Mouse (Mus musculus) limb, embryonic 15.5 days (tissue): ENCODE results near the gene Lamb2. TPM values are rescaled to one million over a fixed set of nuclear protein-coding genes. Genes with fewer than 3 reads are reported as not detected.
A peak's percentile ranks its signal among the peaks of the same experiment; 100 is the strongest.

Source experiments
- ATAC-seq: fragments of 200-750 bp; cut with Nextera tagmentation; 2 replicates; pipeline ENCODE4 v1.8.0; 2017; ENCODE audit warnings: low read depth, moderate TSS enrichment; ENCODE audit not compliant: insufficient number of reproducible peaks, low FRiP score, low TSS enrichment
- H3K27ac ChIP-seq: fragments of 300-500 bp; sonication (generic); 2 replicates; pipeline ENCODE4 v1.5.1; 2015; ENCODE audit warnings: moderate library complexity, mild to moderate bottlenecking, inconsistent platforms
- H3K27me3 ChIP-seq: fragments of 300-500 bp; sonication (generic); 2 replicates; pipeline ENCODE4 v1.6.1; 2015; ENCODE audit warnings: inconsistent platforms
- H3K36me3 ChIP-seq: fragments of 300-500 bp; sonication (generic); 2 replicates; pipeline ENCODE4 v1.6.1; 2015; ENCODE audit warnings: inconsistent platforms
- H3K4me1 ChIP-seq: fragments of 300-500 bp; sonication (generic); 2 replicates; pipeline ENCODE4 v1.6.1; 2015; ENCODE audit warnings: inconsistent platforms
- H3K4me2 ChIP-seq: fragments of 300-500 bp; sonication (generic); 2 replicates; pipeline ENCODE4 v1.6.1; 2015; ENCODE audit warnings: mild to moderate bottlenecking, inconsistent platforms
- H3K4me3 ChIP-seq: fragments of 300-500 bp; sonication (generic); 2 replicates; pipeline ENCODE4 v1.5.1; 2015; ENCODE audit warnings: mild to moderate bottlenecking, inconsistent platforms
- H3K9ac ChIP-seq: fragments of 300-500 bp; sonication (generic); 2 replicates; pipeline ENCODE4 v1.6.1; 2015; ENCODE audit warnings: inconsistent platforms
- H3K9me3 ChIP-seq: fragments of 300-500 bp; sonication (generic); 2 replicates; pipeline ENCODE4 v1.6.1; 2016; ENCODE audit warnings: inconsistent platforms
- WGBS: fragments of 180-500 bp; shearing (Covaris S2); methylation state at CpG from one replicate; pipeline ENCODE4 v1.1.7; 2015; 5-methylcytosine and 5-hydroxymethylcytosine counted together
- polyA plus RNA-seq: library from polyadenylated mRNA; unstranded; fragments of >200 nt; fragmentation: Nextera tagmentation; extraction: Ambion mirVana; gene quantifications from 2 replicates; pipeline ENCODE4 v1.2.1, GENCODE M21; 2015

Lamb2 gene
- polyA plus RNA-seq, 1 experiment from 2014 or later, result 78.4 TPM

DNA sequence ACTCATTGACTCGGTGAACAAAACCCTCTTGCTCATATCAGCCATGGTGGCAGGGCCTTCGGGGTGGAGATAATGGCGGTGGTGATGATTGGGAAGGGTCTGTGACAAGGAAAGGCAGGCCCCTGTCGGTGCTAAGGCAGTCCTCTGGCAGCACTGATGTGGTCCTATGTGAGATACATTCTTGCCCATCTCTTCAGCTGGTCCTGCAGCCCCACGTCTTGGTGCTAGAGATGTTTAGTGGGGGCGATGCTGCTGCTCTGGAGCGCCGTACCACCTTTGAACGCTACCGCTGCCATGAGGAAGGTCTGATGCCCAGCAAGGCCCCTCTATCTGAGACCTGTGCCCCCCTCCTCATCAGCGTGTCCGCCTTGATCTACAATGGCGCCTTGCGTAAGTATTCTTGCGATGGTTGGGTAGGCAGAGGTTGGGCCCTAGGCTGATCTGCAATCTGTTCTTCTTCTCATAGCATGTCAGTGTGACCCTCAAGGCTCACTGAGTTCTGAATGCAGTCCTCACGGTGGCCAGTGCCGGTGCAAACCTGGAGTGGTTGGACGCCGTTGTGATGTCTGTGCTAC is 5.9 kb downstream of the Lamb2 start:
- WGBS, result 94% methylated on average over 19 of the region's 19 CpGs
- Histone ChIP-seq H3K9ac (no peak overlapping the region), H3K4me1 (peaks cover 25% of the 10 kb centered on the region), H3K4me3 (no peak overlapping the region), H3K4me2 (no peak overlapping the region), H3K27me3 (no peaks in the 10 kb centered on the region), H3K27ac (no peak overlapping the region), H3K36me3 (peaks cover 89% of the 10 kb centered on the region), H3K9me3 (no peaks in the 10 kb centered on the region)
- ATAC-seq, result no peak

DNA sequence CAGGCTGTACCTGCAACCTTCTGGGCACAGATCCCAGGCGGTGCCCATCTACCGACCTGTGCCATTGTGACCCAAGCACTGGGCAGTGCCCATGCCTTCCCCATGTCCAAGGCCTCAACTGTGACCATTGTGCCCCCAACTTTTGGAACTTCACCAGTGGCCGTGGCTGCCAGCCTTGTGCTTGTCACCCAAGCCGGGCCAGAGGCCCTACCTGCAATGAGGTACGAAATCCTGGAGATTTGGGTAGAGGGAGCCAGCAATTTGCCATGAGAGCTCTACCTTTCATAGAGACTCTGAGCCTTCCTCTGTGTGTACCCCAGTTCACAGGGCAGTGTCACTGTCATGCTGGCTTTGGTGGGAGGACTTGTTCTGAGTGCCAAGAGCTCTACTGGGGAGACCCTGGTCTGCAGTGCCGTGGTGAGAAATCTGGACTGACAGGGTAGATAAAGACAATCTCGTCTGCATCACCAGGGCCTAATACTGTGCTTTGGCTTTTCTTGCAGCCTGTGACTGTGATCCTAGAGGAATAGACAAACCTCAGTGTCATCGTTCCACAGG is 7.5 kb downstream of the Lamb2 start:
- WGBS, result 95% methylated on average over 8 of the region's 8 CpGs
- no peak for ATAC-seq
- Histone ChIP-seq H3K36me3 (peaks cover 79% of the 10 kb centered on the region), H3K27ac (no peak overlapping the region), H3K27me3 (no peaks in the 10 kb centered on the region), H3K9ac (no peak overlapping the region), H3K9me3 (no peaks in the 10 kb centered on the region), H3K4me1 (peaks cover 18% of the 10 kb centered on the region), H3K4me3 (no peak overlapping the region), H3K4me2 (no peak overlapping the region)

DNA sequence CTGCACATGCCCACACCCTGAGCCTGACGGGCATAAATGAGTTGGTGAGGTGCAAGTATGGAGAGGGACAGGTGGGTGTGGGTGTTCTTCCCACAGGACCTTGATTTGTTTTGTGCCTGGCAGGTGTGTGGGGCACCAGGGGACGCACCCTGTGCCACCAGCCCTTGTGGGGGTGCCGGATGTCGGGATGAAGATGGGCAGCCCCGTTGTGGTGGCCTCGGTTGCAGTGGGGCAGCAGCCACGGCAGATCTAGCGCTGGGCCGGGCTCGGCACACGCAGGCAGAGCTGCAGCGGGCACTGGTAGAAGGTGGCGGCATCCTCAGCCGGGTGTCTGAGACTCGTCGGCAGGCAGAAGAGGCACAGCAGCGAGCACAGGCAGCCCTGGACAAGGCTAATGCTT is 8.9 kb downstream of the Lamb2 start:
- Histone ChIP-seq H3K9me3 (no peaks in the 10 kb centered on the region), H3K27me3 (no peaks in the 10 kb centered on the region), H3K27ac (no peak overlapping the region), H3K9ac (no peak overlapping the region), H3K4me1 (peaks cover 24% of the 10 kb centered on the region), H3K4me3 (no peak overlapping the region), H3K36me3 (peaks cover 79% of the 10 kb centered on the region), H3K4me2 (no peak overlapping the region)
- no peak for ATAC-seq
- WGBS, result 93% methylated on average over 17 of the region's 17 CpGs

DNA sequence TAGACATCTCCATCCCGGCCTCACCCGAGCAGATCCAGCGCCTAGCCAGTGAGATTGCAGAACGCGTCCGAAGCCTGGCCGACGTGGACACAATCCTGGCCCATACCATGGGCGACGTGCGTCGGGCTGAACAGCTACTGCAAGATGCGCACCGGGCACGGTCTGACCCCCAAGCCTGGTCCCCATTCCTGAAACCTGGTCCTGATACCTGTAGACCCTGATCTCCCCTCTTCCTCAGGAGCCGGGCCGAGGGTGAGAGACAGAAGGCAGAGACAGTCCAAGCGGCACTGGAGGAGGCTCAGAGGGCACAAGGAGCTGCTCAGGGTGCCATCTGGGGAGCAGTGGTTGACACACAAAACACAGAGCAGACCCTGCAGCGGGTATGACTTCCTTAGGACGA is 9.7 kb downstream of the Lamb2 start:
- 96% methylated on average over 20 of the region's 20 CpGs for WGBS
- H3K9me3 ChIP-seq, result no peaks in the 10 kb centered on the region
- no peak for ATAC-seq
- H3K4me1 ChIP-seq, result peaks cover 24% of the 10 kb centered on the region
- H3K27ac ChIP-seq, result peak overlapping the region; percentile 98
- no peak overlapping the region for H3K4me2 ChIP-seq
- H3K4me3 ChIP-seq, result no peak overlapping the region
- no peaks in the 10 kb centered on the region for H3K27me3 ChIP-seq
- no peak overlapping the region for H3K9ac ChIP-seq
- H3K36me3 ChIP-seq, result peaks cover 79% of the 10 kb centered on the region

DNA sequence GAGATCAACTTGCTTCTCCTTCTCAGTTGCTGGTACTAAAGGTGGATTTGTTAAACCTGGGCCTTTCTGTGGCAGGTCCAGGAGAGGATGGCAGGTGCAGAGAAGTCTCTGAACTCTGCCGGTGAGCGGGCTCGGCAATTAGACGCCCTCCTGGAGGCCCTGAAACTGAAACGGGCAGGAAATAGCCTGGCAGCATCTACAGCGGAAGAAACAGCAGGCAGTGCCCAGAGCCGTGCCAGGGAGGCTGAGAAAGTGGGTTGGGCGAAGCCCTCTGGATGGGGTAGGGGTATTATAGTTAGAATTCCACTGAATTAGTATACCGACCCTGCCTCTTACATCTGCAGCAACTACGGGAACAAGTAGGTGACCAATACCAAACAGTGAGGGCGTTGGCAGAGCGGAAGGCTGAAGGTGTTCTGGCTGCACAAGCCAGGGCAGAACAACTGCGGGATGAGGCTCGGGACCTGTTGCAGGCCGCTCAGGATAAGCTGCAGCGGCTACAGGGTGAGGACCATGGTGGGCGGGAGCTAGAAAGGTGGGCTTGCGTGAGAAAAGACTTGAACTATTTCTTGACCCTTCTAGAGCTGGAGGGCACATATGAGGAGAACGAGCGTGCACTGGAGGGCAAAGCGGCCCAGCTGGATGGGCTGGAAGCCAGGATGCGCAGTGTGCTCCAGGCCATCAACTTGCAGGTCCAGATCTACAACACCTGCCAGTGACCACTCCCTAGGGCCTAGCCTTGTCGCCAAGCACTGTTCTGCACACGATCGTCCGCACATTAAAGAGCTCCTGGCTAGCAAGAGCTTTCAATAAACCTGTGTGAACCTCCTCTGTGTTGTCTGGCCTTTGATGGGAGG is 10.4 kb downstream of the Lamb2 start:
- H3K9ac ChIP-seq, result no peak overlapping the region; the same call in 1 of the 2 replicates
- ATAC-seq, result no peak
- peaks cover 81% of the 10 kb centered on the region for H3K36me3 ChIP-seq
- H3K9me3 ChIP-seq, result no peaks in the 10 kb centered on the region
- H3K4me3 ChIP-seq, result peak overlapping the region; percentile 97
- 56% methylated on average over 26 of the region's 26 CpGs for WGBS
- peak overlapping the region; percentile 82 for H3K4me2 ChIP-seq
- no peaks in the 10 kb centered on the region for H3K27me3 ChIP-seq
- H3K27ac ChIP-seq, result peak overlapping the region; percentile 98
- H3K4me1 ChIP-seq, result peaks cover 24% of the 10 kb centered on the region

DNA sequence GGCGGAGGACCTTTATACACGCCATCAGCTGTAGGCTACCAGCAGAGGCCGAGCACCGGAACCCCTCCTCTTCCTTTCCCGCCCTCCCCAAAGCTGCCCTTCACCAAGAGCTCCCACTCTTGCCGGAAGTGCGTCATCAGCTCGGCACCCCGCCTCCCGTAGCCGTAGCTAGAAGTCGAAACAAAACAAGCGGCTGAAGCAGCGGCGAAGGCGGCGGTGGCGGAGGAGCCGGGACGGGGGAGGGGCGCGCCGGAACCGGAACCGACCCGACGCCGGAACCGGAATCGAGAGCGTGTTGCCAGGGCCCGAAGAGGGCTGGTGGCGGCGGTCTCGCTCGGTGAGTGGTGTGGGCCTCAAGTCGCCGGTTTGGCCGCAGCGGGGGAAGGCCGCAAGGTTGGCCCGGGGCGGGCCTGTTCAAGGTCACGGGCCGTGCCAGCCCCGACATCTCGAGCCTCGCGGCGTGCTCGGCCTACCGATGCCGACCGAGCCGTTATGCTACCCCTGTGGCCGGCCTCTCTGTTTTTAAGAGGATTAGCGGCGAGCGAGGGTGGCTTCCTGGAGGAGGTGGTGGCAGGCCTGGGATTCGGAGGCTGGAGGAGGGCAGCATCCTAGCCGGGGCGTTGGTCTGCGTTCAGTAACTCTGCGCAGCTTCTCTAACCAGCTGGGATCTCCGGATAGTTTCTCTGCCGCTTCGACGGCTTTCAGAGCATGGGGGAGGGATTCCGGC is 11.2 kb downstream of the Lamb2 start, which contains the start of gene Usp19:
Gene Usp19 (plus strand): TSS at position 44 of the 727 bp plus-strand sequence.
- Histone ChIP-seq H3K4me1 (peaks cover 24% of the 10 kb centered on the region), H3K4me3 (peak within 1 kb of the TSS; percentile 97), H3K9ac (peak within 1 kb of the TSS; percentile 97), H3K9me3 (no peaks in the 10 kb centered on the region), H3K27me3 (no peaks in the 10 kb centered on the region), H3K36me3 (peaks cover 81% of the 10 kb centered on the region), H3K27ac (peak within 1 kb of the TSS; percentile 98), H3K4me2 (peak within 1 kb of the TSS; percentile 82)
- peak; percentile 87 for ATAC-seq
- WGBS, result under 1% methylated on average over 68 of the region's 69 CpGs

DNA sequence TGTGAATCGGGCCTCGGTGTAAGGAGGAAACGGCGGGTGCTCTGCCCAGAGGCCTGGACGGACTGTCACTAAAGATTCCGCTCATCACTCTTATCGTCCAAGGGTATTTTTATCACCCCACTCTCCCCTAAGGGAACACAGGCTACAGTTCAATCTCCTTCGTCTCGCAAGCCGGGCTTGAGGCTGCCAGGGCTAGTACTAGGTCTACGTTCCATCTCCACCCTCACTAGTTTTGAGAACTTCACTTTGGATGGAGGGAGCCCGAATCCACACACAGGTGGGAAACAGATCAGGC is 11.7 kb downstream of the Lamb2 start:
- no peaks in the 10 kb centered on the region for H3K27me3 ChIP-seq
- peak overlapping the region; percentile 97 for H3K9ac ChIP-seq
- no peaks in the 10 kb centered on the region for H3K9me3 ChIP-seq
- peaks cover 81% of the 10 kb centered on the region for H3K36me3 ChIP-seq
- peak overlapping the region; percentile 97 for H3K4me3 ChIP-seq
- peaks cover 24% of the 10 kb centered on the region for H3K4me1 ChIP-seq
- no peak for ATAC-seq
- peak overlapping the region; percentile 98 for H3K27ac ChIP-seq
- H3K4me2 ChIP-seq, result peak overlapping the region; percentile 82
- WGBS, result 7% methylated on average over 12 of the region's 12 CpGs

DNA sequence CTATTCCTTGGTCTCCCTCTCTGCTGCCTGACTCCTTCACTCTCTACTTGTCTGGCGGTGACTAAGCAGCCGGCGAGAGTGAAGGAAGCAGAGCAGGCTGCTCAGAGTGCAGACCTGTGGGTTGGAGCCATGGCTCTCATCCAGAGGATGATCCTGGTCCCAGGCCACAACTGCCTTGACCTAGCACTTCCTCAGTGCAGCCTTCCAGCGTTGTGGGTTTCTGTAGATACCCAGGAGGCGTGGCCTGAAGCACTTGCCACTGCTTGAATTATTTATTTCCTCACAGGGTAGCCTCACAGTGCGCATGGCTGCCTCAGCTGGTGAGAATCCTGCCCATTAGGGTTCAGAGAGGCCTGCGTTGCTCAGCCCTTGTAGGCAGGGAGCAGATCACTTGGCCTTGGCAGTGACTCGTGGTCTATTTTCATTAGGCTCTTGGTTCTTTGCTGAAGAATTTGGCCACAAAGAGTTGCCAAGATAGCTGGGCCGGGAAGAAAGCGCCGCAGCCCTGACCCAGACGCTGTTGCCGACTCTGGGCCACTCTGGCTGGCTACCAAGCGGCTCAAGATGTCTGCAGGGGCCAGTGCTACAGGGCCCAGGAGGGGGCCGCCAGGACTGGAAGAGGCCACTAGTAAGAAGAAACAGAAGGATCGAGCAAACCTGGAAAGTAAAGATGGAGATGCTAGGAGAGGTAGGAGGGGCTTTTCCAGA is 12.7 kb downstream of the Lamb2 start:
- H3K27ac ChIP-seq, result peak overlapping the region; percentile 12; the same call in 1 of the 2 replicates
- ATAC-seq, result no peak
- H3K36me3 ChIP-seq, result peaks cover 81% of the 10 kb centered on the region

DNA sequence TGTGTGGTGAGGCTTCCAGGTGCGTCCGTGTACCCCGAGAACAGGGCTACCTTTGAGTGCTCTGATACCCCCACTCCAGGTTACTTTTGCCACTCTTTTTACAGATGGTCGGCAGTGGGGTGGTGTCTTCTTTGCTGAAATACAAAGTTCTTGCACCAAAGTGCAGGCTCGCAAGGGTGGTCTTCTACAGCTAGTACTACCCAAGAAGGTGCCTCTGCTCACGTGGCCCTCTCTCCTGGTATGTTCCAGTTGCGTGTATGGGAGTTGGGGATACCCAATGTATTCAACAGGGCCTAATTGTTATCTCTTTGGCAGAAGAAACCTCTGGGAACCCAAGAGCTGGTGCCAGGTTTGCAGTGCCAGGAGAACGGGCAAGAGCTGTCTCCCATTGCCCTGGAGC is 13.7 kb downstream of the Lamb2 start:
- 94% methylated on average over 8 of the region's 8 CpGs for WGBS
- H3K9ac ChIP-seq, result no peak overlapping the region
- no peaks in the 10 kb centered on the region for H3K9me3 ChIP-seq
- H3K4me2 ChIP-seq, result no peak overlapping the region
- no peak overlapping the region for H3K27ac ChIP-seq
- peaks cover 81% of the 10 kb centered on the region for H3K36me3 ChIP-seq
- ATAC-seq, result no peak
- peaks cover 24% of the 10 kb centered on the region for H3K4me1 ChIP-seq
- no peak overlapping the region for H3K4me3 ChIP-seq
- no peaks in the 10 kb centered on the region for H3K27me3 ChIP-seq

More for the DNA sequence above, 12.7 kb downstream of the Lamb2 start:
- Histone ChIP-seq H3K27me3 (no peaks in the 10 kb centered on the region), H3K4me3 (peak overlapping the region; percentile 97), H3K9me3 (no peaks in the 10 kb centered on the region), H3K9ac (peak overlapping the region; percentile 97), H3K4me2 (peak overlapping the region; percentile 82), H3K4me1 (peaks cover 24% of the 10 kb centered on the region)
- WGBS, result 82% methylated on average over 16 of the region's 16 CpGs

DNA sequence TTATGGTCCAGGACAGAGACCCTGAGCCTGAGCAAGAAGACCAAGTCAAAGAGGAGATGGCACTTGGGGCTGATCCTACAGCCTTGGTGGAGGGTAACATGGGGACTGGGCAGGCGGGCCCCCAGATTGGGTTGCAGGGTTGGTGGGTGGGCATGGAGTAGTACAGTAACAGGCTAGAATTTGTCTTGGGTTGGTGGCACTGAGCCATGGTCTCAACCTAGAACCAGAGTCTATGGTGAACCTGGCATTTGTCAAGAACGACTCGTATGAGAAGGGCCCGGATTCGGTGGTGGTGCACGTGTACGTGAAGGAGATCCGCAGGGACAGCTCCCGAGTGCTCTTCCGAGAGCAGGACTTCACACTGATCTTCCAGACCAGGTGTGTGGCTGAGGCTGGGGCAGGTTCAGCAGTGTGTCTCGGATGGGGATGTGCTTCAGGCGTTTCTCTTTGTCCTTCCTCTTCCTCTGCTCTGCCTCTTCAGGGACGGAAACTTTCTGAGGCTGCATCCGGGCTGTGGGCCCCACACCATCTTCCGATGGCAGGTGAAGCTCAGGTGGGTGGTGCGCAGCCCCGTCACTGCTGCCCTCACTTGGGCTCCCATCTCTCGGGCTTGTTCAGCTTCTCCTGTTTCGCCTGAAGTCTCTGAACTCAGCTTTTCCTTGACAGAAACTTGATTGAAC is 14.8 kb downstream of the Lamb2 start:
- H3K4me2 ChIP-seq, result no peak overlapping the region
- peaks cover 24% of the 10 kb centered on the region for H3K4me1 ChIP-seq
- H3K9me3 ChIP-seq, result no peaks in the 10 kb centered on the region
- peaks cover 81% of the 10 kb centered on the region for H3K36me3 ChIP-seq
- ATAC-seq, result no peak
- 93% methylated on average over 19 of the region's 19 CpGs for WGBS
- H3K27ac ChIP-seq, result no peak overlapping the region
- no peak overlapping the region for H3K4me3 ChIP-seq
- H3K9ac ChIP-seq, result no peak overlapping the region
- H3K27me3 ChIP-seq, result no peaks in the 10 kb centered on the region

DNA sequence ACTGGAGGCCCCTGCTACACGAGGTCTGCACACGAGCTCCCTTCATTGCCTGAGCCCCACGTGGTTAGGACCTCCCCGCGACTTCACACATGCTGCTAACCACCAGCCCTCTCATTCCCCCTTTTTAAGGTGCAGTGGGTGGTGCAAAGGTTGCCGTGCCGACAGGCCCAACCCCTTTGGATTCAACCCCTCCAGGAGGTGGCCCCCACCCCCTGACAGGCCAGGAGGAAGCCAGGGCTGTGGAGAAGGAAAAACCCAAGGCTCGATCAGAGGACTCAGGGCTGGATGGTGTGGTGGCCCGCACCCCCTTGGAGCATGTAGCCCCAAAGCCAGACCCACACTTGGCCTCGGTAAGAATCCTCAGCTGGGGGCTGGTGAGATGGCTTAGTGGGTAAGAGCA is 15.4 kb downstream of the Lamb2 start:
- 85% methylated on average over 10 of the region's 10 CpGs for WGBS
- no peak overlapping the region for H3K4me3 ChIP-seq
- H3K36me3 ChIP-seq, result peaks cover 81% of the 10 kb centered on the region
- H3K9ac ChIP-seq, result no peak overlapping the region
- H3K4me2 ChIP-seq, result no peak overlapping the region
- peaks cover 20% of the 10 kb centered on the region for H3K4me1 ChIP-seq
- no peak for ATAC-seq
- H3K27ac ChIP-seq, result no peak overlapping the region
- no peaks in the 10 kb centered on the region for H3K27me3 ChIP-seq
- H3K9me3 ChIP-seq, result no peaks in the 10 kb centered on the region
